Mouse (Mus musculus): ENCODE results near the gene Gm9903. TPM values are rescaled to one million over a fixed set of nuclear protein-coding genes. Genes with fewer than 3 reads are reported as not detected.

Gm9903 gene
- polyA plus RNA-seq, 2 experiments, result 0.80 to 0.89 TPM

DNA sequence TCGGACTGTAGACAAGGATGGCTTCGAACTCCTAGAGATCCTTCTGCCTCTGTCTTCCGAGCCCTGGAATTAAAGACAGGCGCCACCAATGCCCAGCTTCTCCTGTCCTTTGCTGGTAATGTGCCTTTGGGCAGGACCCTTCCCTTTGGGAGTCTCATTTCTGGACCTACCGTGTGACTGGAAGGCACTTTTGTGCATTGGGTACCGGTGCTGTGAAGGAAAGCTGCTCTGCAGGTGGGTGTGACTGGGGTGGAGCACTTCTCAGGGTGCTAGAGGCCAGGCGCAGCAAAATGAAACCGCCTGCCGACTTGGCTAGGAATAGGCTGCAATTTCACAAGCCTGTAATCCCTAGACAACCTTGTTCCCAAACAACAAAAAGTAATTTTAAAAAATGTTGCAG lies 336 bp downstream of the Gm9903 start:
- no peak for TF ChIP-seq POLR2A (IDR thresholded peaks at IDR 0.05; ENCODE audit: borderline replicate concordance, extremely low read depth, insufficient read depth, insufficient read length)
- peak overlapping the region; percentile 70 for H3K27ac ChIP-seq (replicated peaks; ENCODE audit: low read depth, low read length)
- DNase-seq (ENCODE audit: low spot score) (no peak), ATAC-seq (ENCODE audit: low FRiP score, low read depth) (no peak)
- H3K4me2 ChIP-seq (replicated peaks; ENCODE audit: low read depth, low read length, severe bottlenecking), result peak overlapping the region; percentile 68
- no peaks in the 10 kb centered on the region for H3K9me3 ChIP-seq (ENCODE audit: control insufficient read depth, low read length)
- H3K9ac ChIP-seq (ENCODE audit: low read depth, low read length, severe bottlenecking), result peak overlapping the region; percentile 50
- no peaks in the 10 kb centered on the region for H3K36me3 ChIP-seq (ENCODE audit: control insufficient read depth, insufficient read depth, low read length)
- H3K27me3 ChIP-seq (ENCODE audit: control insufficient read depth, insufficient read depth, low read length), result no peaks in the 10 kb centered on the region
- peak overlapping the region; percentile 80 for H3K4me3 ChIP-seq (replicated peaks; ENCODE audit: low read length)
- peaks cover 12% of the 10 kb centered on the region; the same call in 1 of the 2 replicates for H3K4me1 ChIP-seq (ENCODE audit: control insufficient read depth, insufficient read depth, low read length)
- 3% methylated on average over 9 of the region's 9 CpGs for WGBS

GRCm38 (mm10) chr5:33630615-33631014 lies 890 bp downstream of the Gm9903 start:
- no peak overlapping the region; the same call in 1 of the 2 replicates for H3K9ac ChIP-seq (ENCODE audit: low read depth, low read length, severe bottlenecking)
- WGBS, result 46% methylated on average over 4 of the region's 4 CpGs
- H3K27ac ChIP-seq (replicated peaks; ENCODE audit: low read depth, low read length), result peak overlapping the region; percentile 70
- peaks cover 12% of the 10 kb centered on the region; the same call in 1 of the 2 replicates for H3K4me1 ChIP-seq (ENCODE audit: control insufficient read depth, insufficient read depth, low read length)
- H3K4me2 ChIP-seq (replicated peaks; ENCODE audit: low read depth, low read length, severe bottlenecking), result peak overlapping the region; percentile 68
- ATAC-seq (ENCODE audit: low FRiP score, low read depth) (no peak), DNase-seq (ENCODE audit: low spot score) (no peak)
- peak overlapping the region; percentile 80; the same call in 1 of the 2 replicates for H3K4me3 ChIP-seq (replicated peaks; ENCODE audit: low read length)
- H3K36me3 ChIP-seq (ENCODE audit: control insufficient read depth, insufficient read depth, low read length), result no peaks in the 10 kb centered on the region
- no peaks in the 10 kb centered on the region for H3K27me3 ChIP-seq (ENCODE audit: control insufficient read depth, insufficient read depth, low read length)
- H3K9me3 ChIP-seq (ENCODE audit: control insufficient read depth, low read length), result no peaks in the 10 kb centered on the region
- TF ChIP-seq POLR2A (IDR thresholded peaks at IDR 0.05; ENCODE audit: borderline replicate concordance, extremely low read depth, insufficient read depth, insufficient read length), result no peak

GRCm38 (mm10) chr5:33632526-33632925 lies 2.8 kb downstream of the Gm9903 start:
- TF ChIP-seq POLR2A (IDR thresholded peaks at IDR 0.05; ENCODE audit: borderline replicate concordance, extremely low read depth, insufficient read depth, insufficient read length), result no peak
- H3K4me1 ChIP-seq (ENCODE audit: control insufficient read depth, insufficient read depth, low read length), result peaks cover 12% of the 10 kb centered on the region; the same call in 1 of the 2 replicates
- no peak overlapping the region for H3K9ac ChIP-seq (ENCODE audit: low read depth, low read length, severe bottlenecking)
- ATAC-seq (ENCODE audit: low FRiP score, low read depth) (no peak), DNase-seq (ENCODE audit: low spot score) (no peak)
- no peak overlapping the region for H3K4me2 ChIP-seq (replicated peaks; ENCODE audit: low read depth, low read length, severe bottlenecking)
- no peaks in the 10 kb centered on the region for H3K27me3 ChIP-seq (ENCODE audit: control insufficient read depth, insufficient read depth, low read length)
- H3K4me3 ChIP-seq (replicated peaks; ENCODE audit: low read length), result no peak overlapping the region
- WGBS, result 84% methylated on average over 1 of the region's 1 CpGs
- H3K27ac ChIP-seq (replicated peaks; ENCODE audit: low read depth, low read length), result no peak overlapping the region
- H3K36me3 ChIP-seq (ENCODE audit: control insufficient read depth, insufficient read depth, low read length), result peaks cover 10% of the 10 kb centered on the region; the same call in 1 of the 2 replicates
- H3K9me3 ChIP-seq (ENCODE audit: control insufficient read depth, low read length), result no peaks in the 10 kb centered on the region

DNA sequence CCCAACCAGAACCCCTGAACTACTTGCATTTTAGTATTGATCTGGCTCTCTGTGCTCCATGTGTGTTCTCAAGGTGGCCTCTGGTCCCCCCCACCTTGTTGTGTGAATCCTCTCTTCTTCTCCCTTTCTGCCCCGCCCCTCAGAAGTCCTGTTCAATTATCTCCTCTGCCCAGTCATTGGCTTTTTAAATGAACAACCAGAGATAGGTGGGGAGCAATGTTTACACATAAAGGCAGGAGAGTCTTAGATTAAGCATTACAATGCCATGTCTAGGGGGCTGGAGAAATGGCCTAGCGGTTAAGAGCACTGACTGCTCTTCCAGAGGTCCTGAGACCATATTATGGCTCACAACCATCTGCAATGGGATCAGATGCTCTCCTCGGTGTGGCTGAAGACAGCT lies 5.6 kb downstream of the Gm9903 start:
- DNase-seq (ENCODE audit: low spot score), result no peak
- TF ChIP-seq POLR2A (IDR thresholded peaks at IDR 0.05; ENCODE audit: borderline replicate concordance, extremely low read depth, insufficient read depth, insufficient read length), result no peak
- H3K27ac ChIP-seq (replicated peaks; ENCODE audit: low read depth, low read length), result no peak overlapping the region
- peaks cover 23% of the 10 kb centered on the region for H3K36me3 ChIP-seq (ENCODE audit: control insufficient read depth, insufficient read depth, low read length)
- no peak overlapping the region for H3K4me3 ChIP-seq (replicated peaks; ENCODE audit: low read length)
- no peak overlapping the region for H3K9ac ChIP-seq (ENCODE audit: low read depth, low read length, severe bottlenecking)
- peaks cover 3% of the 10 kb centered on the region; the same call in 1 of the 2 replicates for H3K4me1 ChIP-seq (ENCODE audit: control insufficient read depth, insufficient read depth, low read length)
- no peaks in the 10 kb centered on the region for H3K27me3 ChIP-seq (ENCODE audit: control insufficient read depth, insufficient read depth, low read length)
- 92% methylated on average over 3 of the region's 3 CpGs for WGBS
- H3K9me3 ChIP-seq (ENCODE audit: control insufficient read depth, low read length), result no peaks in the 10 kb centered on the region
- ATAC-seq (ENCODE audit: low FRiP score, low read depth), result no peak
- H3K4me2 ChIP-seq (replicated peaks; ENCODE audit: low read depth, low read length, severe bottlenecking), result no peak overlapping the region

- WGBS, result 92% methylated on average over 3 of the region's 3 CpGs
- Histone ChIP-seq H3K27ac (replicated peaks; ENCODE audit: low read depth, low read length) (no peak overlapping the region), H3K4me2 (replicated peaks; ENCODE audit: low read depth, low read length, severe bottlenecking) (no peak overlapping the region), H3K4me1 (ENCODE audit: control insufficient read depth, insufficient read depth, low read length) (no peaks in the 10 kb centered on the region), H3K36me3 (ENCODE audit: control insufficient read depth, insufficient read depth, low read length) (peaks cover 45% of the 10 kb centered on the region), H3K27me3 (ENCODE audit: control insufficient read depth, insufficient read depth, low read length) (no peaks in the 10 kb centered on the region), H3K4me3 (replicated peaks; ENCODE audit: low read length) (no peak overlapping the region), H3K9ac (ENCODE audit: low read depth, low read length, severe bottlenecking) (no peak overlapping the region), H3K9me3 (ENCODE audit: control insufficient read depth, low read length) (no peaks in the 10 kb centered on the region)
- no peak for TF ChIP-seq POLR2A (IDR thresholded peaks at IDR 0.05; ENCODE audit: borderline replicate concordance, extremely low read depth, insufficient read depth, insufficient read length)
- no peak for DNase-seq (ENCODE audit: low spot score)
- ATAC-seq (ENCODE audit: low FRiP score, low read depth), result no peak
Observed at GRCm38 (mm10) chr5:33637606-33638350, 8.1 kb downstream of the Gm9903 start.

Data from limb, embryonic 14.5 days (tissue).